Mouse (Mus musculus) small intestine, adult 2 months (tissue): ENCODE measurements around the gene Schip1.

Source experiments
- CTCF ChIP-seq: fragments of 200-500 bp; IDR thresholded peaks from 2 replicates; pipeline ENCODE4 v1.5.1; 2012; ENCODE audit warnings: low read depth, mild to moderate bottlenecking, control low read depth, inconsistent platforms, low read length, moderate library complexity, mixed read lengths; ENCODE audit not compliant: insufficient replicate concordance, insufficient read length; ENCODE audit errors: extremely low read depth
- POLR2A ChIP-seq: fragments of 200-500 bp; IDR thresholded peaks from 2 replicates; pipeline ENCODE4 v1.6.1; 2012; ENCODE audit warnings: low read depth, mild to moderate bottlenecking, control low read depth, inconsistent platforms, low read length, moderate library complexity

DNA sequence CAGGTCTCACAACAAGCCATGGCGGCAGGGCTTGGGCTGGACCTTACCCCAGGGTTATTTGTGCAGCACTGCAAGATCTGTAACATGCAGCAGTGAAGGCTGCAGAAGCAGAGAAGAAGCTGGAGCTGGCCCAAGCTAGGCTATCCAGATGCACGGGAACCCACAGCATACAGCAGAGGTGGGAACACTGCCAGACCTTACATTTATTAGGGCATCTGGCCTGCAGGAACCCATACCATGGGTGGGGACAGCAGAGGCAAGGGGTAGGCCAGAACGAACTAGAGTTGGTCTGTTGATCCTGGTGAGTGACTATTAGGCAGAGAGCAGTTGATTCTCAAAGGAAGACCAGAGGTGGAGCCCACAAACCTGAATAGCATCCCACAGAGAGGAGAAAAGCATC lies 178.6 kb downstream of the Schip1 start:
- TF ChIP-seq CTCF, result no peak
- no peak for TF ChIP-seq POLR2A
